Mouse (Mus musculus) embryonic facial prominence, embryonic 12.5 days (tissue): ENCODE results near the gene Zfhx3. TPM values are rescaled to one million over a fixed set of nuclear protein-coding genes. Genes with fewer than 3 reads are reported as not detected.
A peak's percentile ranks its signal among the peaks of the same experiment; 100 is the strongest.

Source experiments
- ATAC-seq: fragments of 200-750 bp; cut with Nextera tagmentation; 2 replicates; pipeline ENCODE4 v1.8.0; 2017; ENCODE audit not compliant: insufficient number of reproducible peaks, insufficient read depth, low FRiP score, low TSS enrichment
- H3K27ac ChIP-seq: fragments of 300-500 bp; sonication (generic); 2 replicates; pipeline ENCODE4 v1.5.1; 2016; ENCODE audit warnings: mild to moderate bottlenecking
- H3K27me3 ChIP-seq: fragments of 300-500 bp; sonication (generic); 2 replicates; pipeline ENCODE4 v1.6.1; 2016; ENCODE audit warnings: mild to moderate bottlenecking, moderate library complexity
- H3K36me3 ChIP-seq: fragments of 300-500 bp; sonication (generic); 2 replicates; pipeline ENCODE4 v1.6.1; 2016; ENCODE audit warnings: mild to moderate bottlenecking
- H3K4me1 ChIP-seq: fragments of 300-500 bp; sonication (generic); 2 replicates; pipeline ENCODE4 v1.6.1; 2016
- H3K4me2 ChIP-seq: fragments of 300-500 bp; sonication (generic); replicated peaks from 2 replicates; pipeline ENCODE4 v1.6.1; 2016; ENCODE audit warnings: mild to moderate bottlenecking, moderate library complexity
- H3K4me3 ChIP-seq: fragments of 300-500 bp; sonication (generic); 2 replicates; pipeline ENCODE4 v1.5.1; 2016; ENCODE audit warnings: mild to moderate bottlenecking
- H3K9ac ChIP-seq: fragments of 300-500 bp; sonication (generic); 2 replicates; pipeline ENCODE4 v1.6.1; 2016; ENCODE audit warnings: mild to moderate bottlenecking, moderate library complexity
- H3K9me3 ChIP-seq: fragments of 300-500 bp; sonication (generic); 2 replicates; pipeline ENCODE4 v1.6.1; 2016; ENCODE audit warnings: mild to moderate bottlenecking, moderate library complexity
- WGBS: fragments of 180-500 bp; shearing (Covaris S2); methylation state at CpG from one replicate; pipeline ENCODE4 v1.1.7; 2016; 5-methylcytosine and 5-hydroxymethylcytosine counted together
- polyA plus RNA-seq: library from polyadenylated mRNA; unstranded; fragments of >200 nt; fragmentation: Nextera tagmentation; extraction: Ambion mirVana; gene quantifications from 2 replicates; pipeline ENCODE4 v1.2.1, GENCODE M21; 2016

The Zfhx3 gene
- polyA plus RNA-seq, 1 experiment from 2014 or later, result 43.1 TPM

GRCm38 (mm10) chr8:108373046-108373445 is 430.6 kb downstream of the Zfhx3 start:
- no peak for ATAC-seq
- no peak overlapping the region for H3K4me2 ChIP-seq
- 61% methylated on average over 7 of the region's 7 CpGs for WGBS

DNA sequence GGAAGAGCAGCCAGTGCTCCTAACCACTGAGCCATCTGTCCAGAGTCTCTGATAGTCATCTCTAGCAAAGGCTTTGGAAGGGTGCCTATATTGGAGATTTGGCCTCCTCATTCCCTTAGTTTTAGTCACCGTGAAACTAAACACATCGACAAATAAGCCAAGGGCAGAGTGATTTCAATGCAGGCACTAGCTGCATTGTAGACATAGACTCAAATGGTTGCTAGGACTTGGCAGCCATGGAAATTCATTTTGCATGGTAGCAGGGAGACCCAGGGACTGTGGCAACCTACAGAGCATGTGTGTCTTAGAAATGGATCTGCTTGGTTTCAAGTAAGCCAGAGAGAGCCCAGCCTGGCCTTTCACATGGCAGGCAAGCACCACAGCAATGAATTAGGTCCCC is 435.6 kb downstream of the Zfhx3 start:
- Histone ChIP-seq H3K9me3 (no peaks in the 10 kb centered on the region), H3K9ac (no peak overlapping the region), H3K27me3 (no peaks in the 10 kb centered on the region), H3K27ac (no peak overlapping the region), H3K4me1 (no peaks in the 10 kb centered on the region), H3K4me3 (no peak overlapping the region), H3K36me3 (no peaks in the 10 kb centered on the region), H3K4me2 (no peak overlapping the region)
- ATAC-seq, result no peak
- 76% methylated on average over 2 of the region's 2 CpGs for WGBS

More at GRCm38 (mm10) chr8:108373046-108373445, 430.6 kb downstream of the Zfhx3 start:
- H3K9ac ChIP-seq, result no peak overlapping the region
- no peaks in the 10 kb centered on the region for H3K27me3 ChIP-seq
- H3K27ac ChIP-seq, result no peak overlapping the region
- peaks cover 17% of the 10 kb centered on the region for H3K4me1 ChIP-seq
- no peaks in the 10 kb centered on the region for H3K36me3 ChIP-seq
- H3K4me3 ChIP-seq, result no peak overlapping the region
- H3K9me3 ChIP-seq, result no peaks in the 10 kb centered on the region

DNA sequence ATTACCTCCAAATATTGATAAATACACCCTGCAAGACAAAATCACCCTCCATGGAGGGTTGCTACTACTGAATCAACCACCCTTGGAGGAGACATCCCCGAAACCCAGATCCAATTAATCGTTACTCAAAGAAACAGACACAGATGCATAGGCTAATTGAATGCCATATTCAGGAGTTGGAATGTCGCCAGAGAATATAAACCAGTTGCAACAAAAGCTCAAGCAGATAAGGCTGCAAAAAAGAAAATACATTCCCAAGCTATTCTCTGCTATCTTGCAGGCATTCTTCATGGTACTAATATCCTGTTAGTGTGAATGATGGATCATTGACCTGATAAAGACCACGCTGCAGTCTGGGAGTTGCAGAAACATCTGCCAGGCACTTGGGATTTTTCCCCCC is 440.7 kb downstream of the Zfhx3 start:
- Histone ChIP-seq H3K9me3 (no peaks in the 10 kb centered on the region), H3K27me3 (no peaks in the 10 kb centered on the region), H3K4me3 (no peak overlapping the region), H3K4me2 (no peak overlapping the region), H3K9ac (no peak overlapping the region), H3K4me1 (peaks cover 10% of the 10 kb centered on the region; the same call in 1 of the 2 replicates), H3K27ac (no peak overlapping the region), H3K36me3 (no peaks in the 10 kb centered on the region)
- WGBS, result 68% methylated on average over 4 of the region's 4 CpGs
- ATAC-seq, result no peak

DNA sequence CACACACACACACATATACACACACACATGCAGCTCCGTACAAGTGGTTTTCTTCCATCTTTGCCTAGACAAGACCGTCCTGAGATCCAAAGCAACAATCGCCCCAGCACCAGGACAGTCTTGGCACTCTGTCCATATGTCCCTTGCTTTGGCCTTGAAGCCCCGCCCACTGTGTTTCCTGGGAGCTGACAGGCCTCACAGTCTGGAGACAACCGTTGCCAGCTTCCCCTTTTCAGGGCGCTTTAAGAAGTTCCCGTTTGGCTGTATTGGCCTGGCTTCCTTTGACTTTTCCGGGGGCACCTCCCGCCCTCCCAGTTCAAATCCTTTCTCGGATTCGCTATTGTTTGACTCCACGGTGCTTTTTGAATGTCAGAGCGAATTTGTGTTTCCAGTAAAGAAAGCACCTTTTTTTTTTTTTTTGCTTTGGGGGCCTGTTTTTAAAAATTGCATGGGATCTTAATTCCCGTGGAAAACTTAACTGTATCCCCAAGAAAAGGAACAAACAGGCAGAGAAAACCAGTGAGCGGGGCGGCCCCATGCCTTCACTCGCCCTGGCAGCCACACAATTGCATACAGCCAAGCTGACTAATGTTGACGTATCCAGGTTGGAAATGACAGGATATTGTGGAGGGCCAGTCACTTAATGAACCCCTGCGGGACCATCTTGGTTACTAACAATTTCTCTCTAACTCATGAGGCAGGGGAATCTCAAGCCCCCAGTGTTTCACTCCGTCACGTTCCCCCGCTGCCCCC is 444.9 kb downstream of the Zfhx3 start:
- ATAC-seq, result no peak
- H3K4me1 ChIP-seq, result peaks cover 24% of the 10 kb centered on the region
- H3K9me3 ChIP-seq, result no peaks in the 10 kb centered on the region
- 35% methylated on average over 22 of the region's 22 CpGs for WGBS
- H3K27ac ChIP-seq, result 0 out of 2 replicates have a peak overlapping the region, but pooled peaks have one; percentile 7
- H3K36me3 ChIP-seq, result no peaks in the 10 kb centered on the region
- H3K27me3 ChIP-seq, result no peaks in the 10 kb centered on the region
- no peak overlapping the region for H3K4me3 ChIP-seq
- peak overlapping the region; percentile 22 for H3K4me2 ChIP-seq
- no peak overlapping the region for H3K9ac ChIP-seq

DNA sequence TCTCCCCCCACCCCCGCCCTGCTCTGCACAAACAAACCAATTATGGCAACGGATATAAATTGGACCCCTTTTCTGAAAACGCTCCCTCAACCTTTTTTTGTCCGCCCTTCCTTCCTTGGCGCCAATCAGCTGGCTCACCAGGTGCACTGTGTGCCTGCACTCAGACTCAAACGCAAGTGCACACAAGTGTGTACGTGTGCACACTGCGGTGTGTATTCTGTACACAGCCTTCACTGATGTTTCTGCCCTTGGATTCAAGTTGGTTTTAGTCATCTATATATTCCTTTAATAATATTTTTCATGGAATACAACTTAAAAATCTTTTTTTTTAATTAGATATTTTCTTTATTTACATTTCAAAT is 445.4 kb downstream of the Zfhx3 start:
- 65% methylated on average over 8 of the region's 8 CpGs for WGBS
- Histone ChIP-seq H3K27me3 (no peaks in the 10 kb centered on the region), H3K9me3 (no peaks in the 10 kb centered on the region), H3K4me1 (peaks cover 24% of the 10 kb centered on the region), H3K4me2 (peak overlapping the region; percentile 22; the same call in 1 of the 2 replicates), H3K36me3 (no peaks in the 10 kb centered on the region), H3K9ac (no peak overlapping the region), H3K27ac (no peak overlapping the region), H3K4me3 (no peak overlapping the region)
- no peak for ATAC-seq

DNA sequence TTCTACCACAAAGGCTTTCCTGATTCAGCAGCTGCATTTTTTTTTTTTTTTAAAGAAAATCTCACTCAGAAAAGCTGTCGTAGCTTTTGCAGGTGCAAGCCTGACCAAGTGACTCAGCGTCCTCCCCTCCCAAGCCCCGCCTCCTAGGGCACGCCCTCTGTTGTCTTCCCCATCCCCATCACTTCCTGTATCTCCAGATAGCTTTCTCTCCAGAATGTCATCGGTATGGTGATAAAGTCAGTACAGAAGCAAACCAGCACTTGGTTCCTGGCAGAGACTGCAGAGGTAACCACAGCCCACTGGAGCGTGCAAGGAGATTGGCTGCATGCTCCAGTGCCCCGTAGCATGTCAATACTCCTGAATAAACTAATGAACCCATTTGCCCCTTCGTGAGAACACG is 450.5 kb downstream of the Zfhx3 start:
- no peak for ATAC-seq
- Histone ChIP-seq H3K4me2 (no peak overlapping the region), H3K4me3 (no peak overlapping the region), H3K27me3 (no peaks in the 10 kb centered on the region), H3K36me3 (no peaks in the 10 kb centered on the region), H3K4me1 (peaks cover 14% of the 10 kb centered on the region), H3K9me3 (no peaks in the 10 kb centered on the region), H3K27ac (no peak overlapping the region), H3K9ac (no peak overlapping the region)
- WGBS, result 82% methylated on average over 9 of the region's 9 CpGs

DNA sequence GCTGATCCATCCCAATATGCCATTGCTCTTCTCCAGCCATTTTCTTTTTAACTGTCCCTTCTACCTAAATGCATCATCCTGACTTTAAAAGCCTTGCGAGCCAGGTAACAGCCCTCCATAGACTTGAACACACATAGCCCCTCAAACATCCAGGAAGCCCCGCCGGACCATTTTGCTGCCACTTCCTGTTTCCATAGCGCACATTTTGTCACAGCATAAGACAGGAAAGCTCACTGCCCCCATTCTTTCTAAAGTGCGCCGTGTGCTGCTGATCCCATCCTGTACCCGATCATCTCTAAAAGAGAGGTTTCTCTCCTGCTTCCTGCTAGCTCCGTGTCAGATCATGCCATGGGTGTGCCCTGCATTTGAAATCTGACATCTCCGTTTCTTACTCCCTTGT is 459.7 kb downstream of the Zfhx3 start:
- H3K9ac ChIP-seq, result no peak overlapping the region
- 82% methylated on average over 9 of the region's 9 CpGs for WGBS
- no peak overlapping the region for H3K4me2 ChIP-seq
- H3K36me3 ChIP-seq, result no peaks in the 10 kb centered on the region
- no peak for ATAC-seq
- no peaks in the 10 kb centered on the region for H3K27me3 ChIP-seq
- H3K9me3 ChIP-seq, result no peaks in the 10 kb centered on the region
- H3K27ac ChIP-seq, result no peak overlapping the region
- peaks cover 10% of the 10 kb centered on the region for H3K4me1 ChIP-seq
- no peak overlapping the region for H3K4me3 ChIP-seq

GRCm38 (mm10) chr8:108406716-108407494 is 464.5 kb downstream of the Zfhx3 start:
- peak overlapping the region; percentile 55 for H3K27ac ChIP-seq
- no peaks in the 10 kb centered on the region for H3K27me3 ChIP-seq
- 31% methylated on average over 25 of the region's 25 CpGs for WGBS
- H3K36me3 ChIP-seq, result no peaks in the 10 kb centered on the region
- no peak for ATAC-seq
- peak overlapping the region; percentile 35 for H3K4me2 ChIP-seq
- no peak overlapping the region for H3K4me3 ChIP-seq
- no peaks in the 10 kb centered on the region for H3K9me3 ChIP-seq
- peaks cover 19% of the 10 kb centered on the region for H3K4me1 ChIP-seq
- peak overlapping the region; percentile 20; the same call in 1 of the 2 replicates for H3K9ac ChIP-seq

GRCm38 (mm10) chr8:108419162-108419844 is 476.9 kb downstream of the Zfhx3 start:
- WGBS, result 59% methylated on average over 15 of the region's 15 CpGs
- no peak overlapping the region for H3K4me3 ChIP-seq
- H3K9me3 ChIP-seq, result no peaks in the 10 kb centered on the region
- H3K27me3 ChIP-seq, result no peaks in the 10 kb centered on the region
- H3K4me2 ChIP-seq, result no peak overlapping the region
- H3K36me3 ChIP-seq, result no peaks in the 10 kb centered on the region
- no peak overlapping the region for H3K9ac ChIP-seq
- ATAC-seq, result no peak
- peaks cover 8% of the 10 kb centered on the region; the same call in 1 of the 2 replicates for H3K4me1 ChIP-seq
- H3K27ac ChIP-seq, result no peak overlapping the region; the same call in 1 of the 2 replicates

GRCm38 (mm10) chr8:108422521-108422920 is 480.1 kb downstream of the Zfhx3 start:
- Histone ChIP-seq H3K4me3 (no peak overlapping the region), H3K4me1 (peaks cover 11% of the 10 kb centered on the region; the same call in 1 of the 2 replicates), H3K36me3 (no peaks in the 10 kb centered on the region), H3K4me2 (no peak overlapping the region), H3K9me3 (no peaks in the 10 kb centered on the region), H3K9ac (no peak overlapping the region), H3K27ac (no peak overlapping the region), H3K27me3 (no peaks in the 10 kb centered on the region)
- ATAC-seq, result no peak
- WGBS, result 83% methylated on average over 3 of the region's 3 CpGs

- H3K9ac ChIP-seq, result no peak overlapping the region
Observed at GRCm38 (mm10) chr8:108424337-108424736, 481.9 kb downstream of the Zfhx3 start.

More at GRCm38 (mm10) chr8:108424337-108424736, 481.9 kb downstream of the Zfhx3 start:
- peaks cover 8% of the 10 kb centered on the region; the same call in 1 of the 2 replicates for H3K4me1 ChIP-seq
- H3K4me2 ChIP-seq, result no peak overlapping the region
- H3K27me3 ChIP-seq, result no peaks in the 10 kb centered on the region
- ATAC-seq, result no peak
- 72% methylated on average over 8 of the region's 8 CpGs for WGBS
- H3K36me3 ChIP-seq, result no peaks in the 10 kb centered on the region
- no peak overlapping the region for H3K4me3 ChIP-seq
- H3K27ac ChIP-seq, result no peak overlapping the region
- H3K9me3 ChIP-seq, result no peaks in the 10 kb centered on the region
